Mouse (Mus musculus): ENCODE results near the gene Blzf1.

DNA sequence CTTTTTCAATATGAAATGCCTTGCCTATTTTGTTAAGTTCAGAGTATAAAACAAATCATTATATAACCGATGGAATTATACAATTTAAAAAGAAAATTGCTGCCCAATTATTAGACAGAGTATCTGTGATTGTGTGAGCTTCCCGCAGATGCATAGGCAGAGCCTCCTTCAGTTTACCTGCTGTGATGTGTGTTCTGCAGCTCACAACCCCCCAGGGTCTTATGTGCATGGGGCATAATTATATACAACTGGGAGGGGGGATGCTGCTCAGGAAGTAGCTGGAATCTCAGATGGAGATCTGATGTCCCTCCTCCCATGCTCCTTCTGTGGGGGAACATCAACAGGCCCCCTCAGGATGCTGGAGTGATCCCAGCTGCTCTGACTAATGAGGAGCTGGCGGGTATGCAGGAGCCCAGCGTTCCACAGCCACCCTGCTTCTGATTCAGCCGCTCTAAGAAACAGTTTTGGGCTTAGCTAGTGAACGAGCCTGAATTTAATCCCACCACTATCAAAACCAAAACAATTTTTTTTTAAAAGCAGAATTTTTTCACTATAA is 19.4 kb upstream of the Blzf1 start:
- TF ChIP-seq CTCF (IDR thresholded peaks at IDR 0.05; ENCODE audit: extremely low read depth, insufficient read depth, insufficient read length, insufficient replicate concordance) (no peak), POLR2A (IDR thresholded peaks at IDR 0.05; ENCODE audit: low read depth, low read length) (no peak)

All from spleen, adult 2 months (tissue).